Mouse (Mus musculus) induced T-regulatory cell, adult 2 months (primary cell): ENCODE measurements at regions not wholly inside any gene's neighbourhood (a gene's known extent, or its start where the extent isn't known, plus 50 kb on each side); places are given as distances from the start of the nearest gene placed in this dataset.

Experiments
- DNase-seq: peaks from one replicate; pipeline ENCODE4 v3.0.0-alpha.2; 2012; ENCODE audit warnings: low read depth

DNA sequence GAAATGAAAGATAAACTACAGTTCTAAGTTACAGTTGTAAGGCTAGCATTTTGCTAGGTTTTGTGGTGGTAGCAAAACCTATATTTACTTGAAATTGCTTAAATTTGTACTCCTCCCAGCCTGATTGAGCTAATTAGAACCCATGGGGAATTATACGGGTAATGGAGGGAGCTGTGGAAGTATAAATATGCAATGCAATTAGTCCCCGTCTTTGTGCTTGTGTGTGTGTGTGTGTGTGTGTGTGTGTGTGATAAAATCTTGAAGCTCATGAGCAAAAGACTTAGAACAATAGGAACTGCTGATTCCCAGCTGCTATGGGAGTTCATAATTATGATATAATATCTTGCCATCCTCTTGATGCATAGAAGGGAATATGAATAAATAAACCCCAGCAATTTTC lies 321.7 kb upstream of the Thsd7b start:
- DNase-seq, result no peak

DNA sequence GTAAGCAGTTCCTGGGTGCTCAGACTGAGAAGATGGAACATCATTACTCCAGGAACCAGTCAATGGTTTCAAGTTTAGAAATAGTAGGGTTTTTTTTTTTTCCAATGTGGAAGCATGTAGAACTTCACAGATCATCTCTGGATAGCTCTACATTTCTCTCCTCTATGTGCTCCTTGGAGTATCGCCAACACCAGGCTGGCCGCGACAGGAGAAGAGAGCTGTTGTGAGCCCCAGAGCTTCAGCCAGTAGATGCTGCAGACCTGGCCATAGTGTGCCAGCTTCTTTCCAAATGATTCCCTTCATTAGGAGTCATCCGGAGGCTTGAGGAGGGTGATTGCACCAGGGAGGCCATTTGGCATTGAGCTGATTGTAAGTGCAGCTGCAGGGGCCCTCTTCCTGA lies 322.6 kb upstream of the Thsd7b start:
- no peak for DNase-seq

GRCm38 (mm10) chr1:128914811-128915210 lies 322.7 kb upstream of the Cxcr4 start:
- DNase-seq, result no peak

DNA sequence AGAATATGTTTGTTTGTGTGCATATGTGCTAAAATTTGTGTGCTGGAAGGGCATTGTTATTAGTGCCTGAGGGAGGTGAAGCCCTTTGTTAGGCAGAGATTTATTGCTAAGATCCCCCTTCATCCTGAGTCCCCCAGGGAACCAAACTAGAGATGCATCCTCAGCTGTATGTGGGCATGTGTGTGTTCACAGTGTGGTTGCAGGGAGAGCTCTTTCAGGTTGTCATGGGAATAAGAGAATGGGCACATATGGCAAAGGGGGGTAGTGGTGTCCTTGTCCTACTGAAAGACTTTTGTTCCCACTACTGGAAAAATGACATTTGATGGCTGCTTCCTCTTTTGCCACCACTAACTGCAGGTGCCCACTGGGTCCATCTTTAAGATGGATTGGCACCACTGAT lies 320.4 kb upstream of the Cxcr4 start:
- DNase-seq, result no peak

GRCm38 (mm10) chr1:128907566-128907965 lies 315.5 kb upstream of the Cxcr4 start:
- no peak for DNase-seq

- no peak for DNase-seq
Observed at GRCm38 (mm10) chr1:128898025-128898424, 305.9 kb upstream of the Cxcr4 start.

GRCm38 (mm10) chr1:128894546-128894945 lies 302.5 kb upstream of the Cxcr4 start:
- DNase-seq, result no peak

- no peak for DNase-seq
Observed at GRCm38 (mm10) chr1:128878291-128878690, 286.2 kb upstream of the Cxcr4 start.

DNA sequence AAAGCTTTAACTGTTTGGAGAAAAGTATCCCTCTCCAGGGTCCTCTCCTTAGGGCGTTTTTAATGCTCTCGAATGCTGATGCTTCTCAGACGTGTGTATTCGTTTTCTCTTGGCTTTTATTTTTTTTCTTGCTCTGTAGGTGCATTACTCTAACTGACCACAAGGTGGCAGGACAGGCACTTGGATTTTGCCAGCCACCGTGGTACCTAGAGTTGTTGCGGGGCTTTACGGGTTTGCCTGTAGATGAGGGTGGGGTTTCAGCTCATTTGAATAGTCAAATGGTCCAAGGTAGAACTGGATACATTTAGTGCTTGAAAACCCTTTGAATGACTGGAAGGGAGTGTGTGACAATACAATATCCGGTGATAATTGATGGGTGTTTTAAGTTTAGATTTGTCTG lies 283.2 kb upstream of the Cxcr4 start:
- DNase-seq, result peak; percentile 66

DNA sequence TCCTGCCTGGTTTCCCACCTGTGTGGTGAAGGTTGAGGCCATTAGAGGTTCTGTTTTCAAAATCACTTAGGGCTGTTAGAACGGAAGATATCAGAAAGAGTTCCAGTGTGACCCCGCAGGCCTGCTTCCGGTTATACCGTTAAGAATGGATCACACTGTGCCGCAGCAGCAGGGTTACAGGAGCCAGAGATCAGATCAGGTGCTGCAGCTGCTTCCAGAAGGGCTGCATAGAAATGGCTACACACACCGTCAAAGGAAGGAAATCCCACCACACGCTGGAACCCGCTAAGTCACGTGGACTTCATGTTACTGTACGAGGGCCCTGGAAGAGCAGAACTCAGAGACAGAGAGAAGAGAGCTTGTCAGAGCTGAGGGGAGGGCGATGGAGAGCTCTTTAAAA lies 282.1 kb upstream of the Cxcr4 start:
- no peak for DNase-seq

DNA sequence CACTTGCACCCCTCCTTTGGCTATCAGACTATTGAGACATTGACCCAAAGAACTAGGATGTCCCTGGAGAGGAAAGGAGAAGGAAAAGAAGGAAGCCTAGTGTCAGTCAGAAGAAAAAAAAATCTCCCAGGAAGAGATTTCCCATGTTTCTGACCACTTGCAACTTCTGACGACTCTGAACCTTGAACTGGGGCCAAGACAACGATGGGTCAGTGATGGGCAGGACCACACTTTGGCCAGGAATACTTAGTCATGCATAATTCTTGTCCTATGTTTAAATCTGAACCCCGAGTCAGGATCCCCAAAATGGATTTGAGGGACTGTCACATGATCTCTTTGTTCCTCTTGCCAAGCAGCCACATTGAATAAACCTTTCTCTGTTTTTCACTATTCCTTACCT lies 276.7 kb upstream of the Cxcr4 start:
- no peak for DNase-seq

DNA sequence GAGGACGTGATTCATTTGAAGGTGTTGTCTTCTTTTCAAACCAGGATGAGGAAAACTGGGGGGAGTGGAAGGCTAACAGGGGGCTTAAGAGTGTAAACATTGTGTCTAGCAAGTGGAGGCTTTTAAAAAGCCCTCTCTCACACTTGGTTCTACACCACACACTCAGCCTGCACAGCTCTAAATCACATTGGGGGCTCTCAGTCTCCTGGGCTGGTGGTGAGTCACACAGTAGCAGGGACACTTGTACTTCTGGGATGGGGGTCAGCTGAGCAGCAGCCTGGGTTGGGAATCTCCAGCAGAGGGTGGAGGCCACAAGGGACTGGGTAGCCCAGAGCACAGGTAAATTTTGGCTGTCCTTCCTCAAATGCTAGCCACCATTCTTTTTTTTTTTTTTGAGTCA lies 268.4 kb upstream of the Cxcr4 start:
- no peak for DNase-seq

- no peak for DNase-seq
Observed at GRCm38 (mm10) chr1:128860094-128860493, 268.0 kb upstream of the Cxcr4 start.

GRCm38 (mm10) chr1:128858661-128859060 lies 266.6 kb upstream of the Cxcr4 start:
- no peak for DNase-seq

DNA sequence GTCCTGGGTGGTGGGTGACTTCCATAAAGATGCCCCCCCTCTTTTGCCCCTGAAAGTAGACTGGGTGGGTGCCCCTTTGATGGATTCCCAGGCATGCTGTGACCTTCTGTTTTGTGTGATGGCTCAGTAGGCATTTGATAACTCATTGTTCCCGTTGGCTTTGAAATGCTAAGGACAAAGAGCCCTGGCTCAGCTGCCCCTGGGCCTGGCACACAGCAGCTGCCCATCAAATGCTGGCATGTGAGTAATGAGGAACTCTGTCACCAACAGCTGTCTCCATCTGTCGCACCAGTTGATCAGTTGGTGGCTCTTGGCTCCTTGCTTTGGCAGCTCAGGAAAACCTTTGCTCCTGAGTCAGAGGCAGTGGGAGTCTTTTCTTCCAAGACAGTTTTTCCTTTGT lies 264.8 kb upstream of the Cxcr4 start:
- no peak for DNase-seq

DNA sequence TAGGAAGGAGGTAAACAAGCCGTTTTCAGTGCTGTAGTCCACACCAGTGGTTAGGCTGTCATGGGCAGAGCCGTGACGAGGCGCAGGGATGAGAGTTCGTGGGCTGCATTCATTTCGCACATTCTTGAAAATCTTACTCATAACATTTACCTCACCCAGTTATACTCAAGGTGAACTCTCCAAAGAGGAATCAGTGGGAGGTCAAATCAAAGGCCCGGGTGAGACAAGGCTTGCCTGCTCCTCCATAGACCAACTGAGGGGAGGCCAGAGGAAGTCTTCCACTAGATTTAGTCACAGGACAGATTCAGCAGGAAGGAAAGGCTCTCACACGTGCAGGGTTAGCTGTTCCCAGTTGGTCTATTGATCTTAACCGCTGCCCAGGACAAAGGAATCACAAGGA lies 262.6 kb upstream of the Cxcr4 start:
- DNase-seq, result no peak

DNA sequence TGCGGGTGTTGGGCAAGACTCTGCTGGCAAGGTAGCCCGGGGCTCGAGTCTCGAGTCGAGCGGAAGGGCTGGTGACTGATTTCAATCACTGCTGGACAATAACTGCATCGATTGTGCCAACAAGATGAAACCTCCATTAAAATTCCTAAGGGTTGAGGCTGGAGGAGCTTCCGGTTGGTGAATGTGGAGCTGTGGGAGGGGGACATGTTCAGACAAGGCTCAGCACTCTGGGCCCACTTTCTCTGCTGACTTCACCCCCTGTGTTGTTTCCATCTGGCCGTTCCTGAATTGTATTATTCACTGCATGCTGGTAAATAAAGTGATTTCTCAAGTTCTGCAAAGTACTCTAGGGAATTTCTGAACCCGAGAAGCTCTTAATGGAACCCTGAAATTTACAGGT lies 261.2 kb upstream of the Cxcr4 start:
- no peak for DNase-seq

GRCm38 (mm10) chr1:128837361-128837760 lies 245.3 kb upstream of the Cxcr4 start:
- DNase-seq, result no peak

GRCm38 (mm10) chr1:128835510-128835909 lies 243.4 kb upstream of the Cxcr4 start:
- DNase-seq, result no peak

GRCm38 (mm10) chr1:128833096-128833715 lies 241.1 kb upstream of the Cxcr4 start:
- DNase-seq, result peak; percentile 65

DNA sequence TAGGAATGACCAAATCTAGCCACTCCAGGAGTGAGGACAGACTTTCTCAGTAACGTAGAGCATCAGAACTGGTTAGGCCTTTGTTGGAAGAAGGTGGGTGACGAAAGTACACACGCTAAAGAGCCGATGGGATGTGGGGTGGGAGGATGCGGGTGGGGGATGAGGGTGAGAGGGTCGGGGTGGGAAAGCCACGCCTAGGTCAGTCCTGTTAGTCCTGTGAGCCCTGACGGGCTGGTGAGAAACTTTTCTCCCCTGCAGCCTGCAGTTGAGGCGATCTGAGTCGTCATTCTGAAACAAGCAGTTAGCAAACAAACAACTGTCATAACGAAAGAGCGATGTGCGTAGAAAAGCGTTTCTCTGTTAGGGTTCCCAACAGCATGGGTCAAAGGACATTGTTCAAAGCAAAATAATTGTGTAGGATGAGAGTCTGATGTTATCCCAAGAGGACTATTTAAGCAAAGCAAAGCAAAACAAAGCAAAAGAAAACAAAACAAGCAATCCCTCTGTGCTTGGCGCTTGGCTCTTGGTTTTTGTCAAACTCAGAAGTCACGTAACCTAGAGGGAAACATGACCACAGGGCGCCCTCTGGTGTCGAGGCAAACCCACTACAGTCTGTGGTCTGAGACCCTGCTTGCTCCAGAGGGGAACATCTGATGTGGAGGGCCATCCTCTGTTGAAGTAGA lies 240.2 kb upstream of the Cxcr4 start:
- peak; percentile 93 for DNase-seq

DNA sequence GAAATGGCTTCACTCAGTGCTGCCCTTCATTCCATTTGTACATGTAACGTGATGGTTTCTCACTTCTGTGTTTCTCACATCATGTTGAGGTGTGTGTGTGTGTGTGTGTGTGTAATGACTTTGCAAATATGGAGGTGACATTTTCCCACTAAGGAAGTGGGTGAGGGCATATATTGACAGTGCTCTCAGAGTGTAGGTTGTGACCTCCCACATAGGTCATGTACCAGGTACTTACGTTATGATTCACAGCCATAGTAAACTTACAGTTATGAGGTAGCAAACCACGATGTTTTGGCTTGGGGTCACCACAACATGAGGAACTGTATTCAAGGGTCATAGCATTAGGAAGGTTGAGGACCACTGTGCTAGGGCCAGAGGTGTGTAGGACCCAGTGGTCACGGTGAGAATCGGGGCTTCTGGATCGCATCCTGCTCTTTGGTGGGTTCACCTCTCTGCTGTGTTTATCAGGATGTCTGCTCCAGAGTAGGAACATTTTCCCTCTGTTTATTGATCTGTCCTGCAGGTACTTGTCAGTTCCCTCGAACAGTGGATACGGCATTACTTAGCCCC lies 238.7 kb upstream of the Cxcr4 start:
- peak; percentile 78 for DNase-seq

- DNase-seq, result peak; percentile 28
Observed at GRCm38 (mm10) chr1:128829536-128829935, 237.4 kb upstream of the Cxcr4 start.

DNA sequence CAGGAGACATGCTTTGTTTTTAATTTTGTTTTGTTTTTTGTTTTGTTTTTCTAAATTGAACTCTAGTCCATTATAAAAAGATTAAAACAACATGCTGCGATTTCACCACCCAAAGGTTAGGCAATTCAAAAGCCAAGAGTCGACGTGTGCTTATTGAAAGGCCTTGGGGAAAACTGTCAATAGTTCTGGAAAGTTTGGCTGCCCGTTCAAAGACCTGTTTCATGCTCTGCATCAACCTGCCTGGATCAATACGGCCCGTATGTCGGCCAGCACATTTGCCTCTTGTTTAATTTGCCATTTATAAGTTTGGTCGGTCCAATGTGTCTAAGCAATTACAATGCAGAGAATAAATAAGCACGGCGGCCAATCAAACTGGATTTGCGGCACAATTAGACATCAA lies 234.3 kb upstream of the Cxcr4 start:
- DNase-seq, result no peak
